Mouse (Mus musculus) NIH3T3 (cell line): ENCODE results near the gene Rdh8.
A peak's percentile ranks its signal among the peaks of the same experiment; 100 is the strongest.

ENCODE experiments used
- DNase-seq: peaks from one replicate; pipeline ENCODE4 v3.0.0-alpha.2; 2012; ENCODE audit warnings: low read depth

Gene Rdh8

DNA sequence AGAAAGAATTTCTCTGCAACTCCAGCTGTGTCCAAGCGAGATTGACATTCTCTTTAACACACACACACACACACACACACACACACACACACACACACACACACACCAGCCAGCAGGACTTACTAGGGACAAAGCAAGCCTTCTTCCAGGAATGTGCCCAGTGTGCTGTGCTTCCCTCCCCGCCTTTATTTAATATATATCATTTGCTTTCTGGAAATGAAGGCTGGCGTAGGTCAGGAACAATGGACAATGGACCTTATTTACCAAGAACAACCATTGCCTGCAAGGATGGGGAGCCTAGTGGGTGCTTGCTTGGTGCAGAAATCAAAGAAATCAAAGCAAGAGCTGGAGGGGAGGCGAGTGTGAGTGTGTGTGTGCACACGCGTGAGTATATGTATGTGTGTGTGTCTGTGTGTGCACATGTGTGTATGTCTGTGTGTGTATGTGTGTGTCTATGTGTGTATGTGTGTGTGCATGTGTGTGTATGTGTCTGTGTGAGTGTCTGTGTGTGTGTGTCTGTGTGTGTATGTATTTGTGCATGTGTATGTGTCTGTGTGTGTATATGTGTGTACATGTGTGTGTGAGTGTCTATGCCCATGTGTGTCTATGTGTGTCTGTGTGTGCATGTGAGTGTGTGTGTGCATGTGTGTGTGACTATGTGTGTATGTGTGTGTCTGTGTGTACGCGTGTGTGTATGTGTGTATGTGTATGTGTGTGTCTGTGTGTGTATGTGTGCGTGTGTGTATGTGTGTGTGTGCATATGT is 19.1 kb downstream of the Rdh8 start:
- DNase-seq: no peak

GRCm38 (mm10) chr9:20838931-20839330 is 20.6 kb downstream of the Rdh8 start:
- no peak for DNase-seq

DNA sequence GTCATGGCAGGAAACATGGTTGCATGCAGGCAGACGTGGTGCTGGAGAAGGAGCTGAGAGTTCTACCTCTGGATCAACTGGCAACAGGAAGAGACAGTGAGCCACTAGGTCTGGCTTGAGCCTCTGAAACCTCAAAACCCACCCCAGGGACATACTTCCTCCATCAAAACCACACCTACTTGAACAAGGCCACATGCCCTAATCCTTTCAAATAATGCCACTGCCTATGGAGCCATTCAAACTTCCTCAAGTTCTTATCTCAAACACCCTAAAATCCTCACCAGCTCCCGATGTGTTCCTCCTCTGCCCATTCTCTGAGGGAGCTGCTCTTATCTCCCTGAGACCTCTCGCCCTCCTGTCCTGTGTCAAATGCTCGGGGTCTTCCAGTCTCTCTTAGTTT is 23.9 kb downstream of the Rdh8 start:
- DNase-seq: no peak

GRCm38 (mm10) chr9:20842670-20843069 is 24.4 kb downstream of the Rdh8 start:
- DNase-seq: peak; percentile 64

- DNase-seq: no peak
Observed at GRCm38 (mm10) chr9:20850179-20850578, 31.9 kb downstream of the Rdh8 start.

- peak; percentile 83 for DNase-seq
Observed at GRCm38 (mm10) chr9:20857131-20857530, 38.8 kb downstream of the Rdh8 start.

GRCm38 (mm10) chr9:20859926-20860325 is 41.6 kb downstream of the Rdh8 start:
- DNase-seq: no peak

DNA sequence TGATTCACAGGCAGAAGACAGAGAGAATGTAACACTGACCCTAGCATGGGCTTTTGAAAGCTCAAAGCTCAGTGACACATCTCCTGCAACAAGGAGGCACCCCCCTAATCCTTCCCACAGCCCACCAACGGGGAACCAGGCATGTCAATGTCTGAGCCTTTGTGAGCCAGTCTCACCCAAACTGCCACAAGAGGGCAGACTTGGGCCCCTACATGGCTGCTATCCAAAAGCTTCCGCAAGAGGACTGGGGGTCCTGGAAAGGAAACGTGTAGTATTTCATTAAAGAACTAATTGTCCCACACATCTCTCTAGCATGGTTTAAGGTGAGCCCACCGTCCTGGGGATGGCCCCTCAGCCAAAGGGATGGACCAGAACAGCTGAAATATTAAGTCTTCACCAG is 43.5 kb downstream of the Rdh8 start:
- DNase-seq: no peak

- no peak for DNase-seq
Observed at GRCm38 (mm10) chr9:20862225-20862624, 43.9 kb downstream of the Rdh8 start.

GRCm38 (mm10) chr9:20866879-20867278 is 48.6 kb downstream of the Rdh8 start:
- no peak for DNase-seq

DNA sequence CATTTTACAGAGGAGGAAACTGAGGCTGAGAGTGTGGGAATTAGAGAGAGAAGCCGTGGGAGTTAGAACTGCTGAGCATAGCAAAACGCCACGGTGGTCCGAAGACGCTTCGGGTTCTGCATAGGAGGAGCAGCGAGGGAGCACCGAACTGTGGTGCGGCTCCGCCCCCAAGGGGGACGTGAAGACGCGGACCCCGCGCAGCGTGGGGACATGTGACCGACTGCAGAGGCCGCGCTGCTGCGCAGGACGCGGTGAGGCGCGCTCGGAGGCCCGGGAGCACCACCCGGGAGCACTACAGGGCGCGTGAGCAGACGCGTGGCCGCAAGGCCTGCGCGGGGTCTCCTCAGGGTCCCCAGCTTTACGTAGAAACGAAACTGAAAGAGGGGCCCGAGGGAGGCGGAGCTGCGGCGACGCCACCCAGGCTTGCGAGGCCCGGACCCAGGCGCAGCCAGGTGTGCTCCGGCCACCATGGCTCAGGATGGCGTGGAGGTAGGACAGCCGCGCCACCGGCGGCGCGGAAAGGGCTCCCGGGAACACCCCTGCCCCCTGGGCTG is 50.2 kb downstream of the Rdh8 start, which contains the start of gene A230050P20Rik:
Gene A230050P20Rik (plus strand): TSS at position 195 of the 554 bp plus-strand sequence.
- DNase-seq: no peak

GRCm38 (mm10) chr9:20869246-20869645 is 50.9 kb downstream of the Rdh8 start:
- DNase-seq: no peak

GRCm38 (mm10) chr9:20870211-20871173 is 52.2 kb downstream of the Rdh8 start:
- DNase-seq: no peak

- DNase-seq: no peak
Observed at GRCm38 (mm10) chr9:20872991-20873390, 54.7 kb downstream of the Rdh8 start.

DNA sequence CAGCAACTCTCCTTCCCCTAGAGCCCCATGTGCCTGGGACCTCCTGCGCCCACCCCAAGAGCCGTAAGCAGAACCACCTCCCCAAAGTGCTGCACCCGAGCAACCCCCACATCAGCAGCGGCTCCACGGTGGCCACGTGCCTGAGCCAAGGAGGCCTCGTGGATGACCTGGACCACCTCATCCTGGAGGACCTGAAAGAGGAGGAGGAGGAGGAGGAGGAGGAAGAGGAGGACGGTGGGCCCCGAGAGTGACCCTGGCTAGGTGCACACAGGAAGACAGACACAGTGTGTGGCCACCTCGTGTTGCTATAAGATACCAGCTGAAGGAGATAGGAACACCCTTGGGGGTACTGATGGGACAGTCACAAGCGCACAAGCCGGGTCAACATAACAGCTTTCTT is 55.2 kb downstream of the Rdh8 start:
- DNase-seq: no peak

- peak; percentile 37 for DNase-seq
Observed at GRCm38 (mm10) chr9:20875021-20875790, 56.9 kb downstream of the Rdh8 start.
